Mouse (Mus musculus): ENCODE measurements around the gene Irgm1. TPM values are rescaled to one million over a fixed set of nuclear protein-coding genes. Genes with fewer than 3 reads are reported as not detected.
"Not testable (repeated sequence)": the region's sequence is repeated elsewhere in the genome, so short reads cannot be mapped to it uniquely, and the experiment has no call there.

Gene Irgm1
- polyA plus RNA-seq, 1 experiment = 12.7 TPM

DNA sequence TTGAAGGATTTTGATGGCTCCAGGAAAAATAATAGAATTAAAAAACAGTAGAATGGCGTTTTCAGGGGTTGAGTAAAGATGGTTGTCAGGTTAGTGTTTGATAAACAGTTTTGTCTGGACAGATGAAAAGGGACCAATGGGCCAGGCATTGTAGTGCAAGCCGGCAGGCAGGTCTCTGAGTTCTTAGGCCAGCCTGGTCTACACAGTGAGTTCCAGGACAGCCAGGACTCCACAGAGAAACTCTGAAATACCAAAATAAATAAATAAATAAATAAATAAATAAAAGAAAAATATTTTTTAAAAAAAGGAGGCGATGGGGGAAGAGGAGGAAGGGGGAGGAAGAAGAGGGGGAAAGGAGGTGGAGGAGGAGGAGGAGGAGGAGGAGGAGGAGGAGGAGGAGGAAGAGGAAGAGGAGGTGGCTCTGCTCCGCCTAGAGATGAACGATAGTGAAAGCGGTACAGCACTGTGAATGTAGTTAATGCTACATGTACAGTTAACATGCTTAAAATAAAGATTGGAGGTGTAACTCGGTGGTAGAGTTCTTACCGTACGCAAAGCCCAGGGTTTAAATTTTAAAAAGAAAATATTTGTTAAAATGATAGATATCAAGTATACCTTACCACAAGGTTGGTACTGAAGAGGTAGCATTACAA lies 38.3 kb downstream of the Irgm1 start:
- no peak for DNase-seq (ENCODE audit: low read depth)

DNA sequence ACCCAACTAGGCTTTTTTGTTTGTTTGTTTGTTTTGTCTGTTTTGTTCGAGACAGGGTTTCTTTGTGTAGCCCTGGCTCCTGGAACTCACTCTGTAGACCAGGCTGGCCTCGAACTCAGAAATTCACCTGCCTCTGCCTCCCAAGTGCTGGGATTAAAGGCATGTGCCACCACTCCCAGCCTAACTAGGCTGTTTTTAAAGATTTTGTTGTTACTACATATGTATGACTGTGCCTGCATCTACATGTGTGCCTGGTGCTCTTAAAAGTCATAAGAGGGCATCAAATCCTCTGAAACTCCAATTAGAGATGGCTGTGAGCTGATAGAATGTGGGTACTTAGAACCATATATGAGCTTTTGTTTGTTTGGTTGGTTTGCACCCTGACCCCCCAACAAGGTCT lies 40.2 kb downstream of the Irgm1 start:
- no peak for DNase-seq (ENCODE audit: low read depth)

DNA sequence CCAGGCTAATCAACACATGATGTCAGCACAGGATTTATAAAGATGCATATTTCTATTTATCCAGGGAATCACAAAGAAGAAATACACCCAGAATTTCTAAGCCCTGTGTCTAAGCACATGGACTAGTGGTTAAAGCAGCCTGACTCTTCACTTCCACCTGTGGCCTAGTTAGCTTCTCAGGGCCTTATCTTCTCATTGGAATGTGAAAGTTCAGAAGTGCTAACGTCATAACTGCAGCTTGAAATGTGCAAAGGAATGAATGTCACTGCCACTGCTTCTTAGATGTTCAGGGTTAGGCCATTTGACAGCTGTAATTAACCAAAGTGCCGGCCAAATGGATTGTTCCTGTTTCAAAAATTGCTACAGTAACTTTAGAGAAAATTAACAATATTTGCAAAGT lies 41.2 kb downstream of the Irgm1 start:
- no peak for DNase-seq (ENCODE audit: low read depth)

DNA sequence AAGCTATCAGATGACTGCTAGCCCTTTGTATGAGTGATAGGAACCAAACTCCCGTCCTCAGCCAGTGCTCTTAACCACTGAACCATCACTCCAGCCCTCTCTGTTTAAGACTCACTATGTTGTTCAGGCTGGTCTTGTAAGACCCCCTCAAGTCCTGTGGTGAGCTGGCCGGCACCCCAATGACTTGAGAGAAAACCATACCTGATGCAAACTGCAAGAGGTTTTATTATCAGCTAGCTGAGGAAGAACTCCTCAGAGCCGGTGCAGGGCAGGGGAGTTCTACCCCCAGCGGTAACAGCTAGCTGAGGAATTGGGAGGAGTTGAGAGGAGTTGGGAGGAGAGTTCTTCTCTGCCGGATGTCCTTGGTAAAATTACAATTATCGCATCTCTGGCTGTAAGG lies 43.6 kb downstream of the Irgm1 start:
- DNase-seq (ENCODE audit: low read depth) = no peak

DNA sequence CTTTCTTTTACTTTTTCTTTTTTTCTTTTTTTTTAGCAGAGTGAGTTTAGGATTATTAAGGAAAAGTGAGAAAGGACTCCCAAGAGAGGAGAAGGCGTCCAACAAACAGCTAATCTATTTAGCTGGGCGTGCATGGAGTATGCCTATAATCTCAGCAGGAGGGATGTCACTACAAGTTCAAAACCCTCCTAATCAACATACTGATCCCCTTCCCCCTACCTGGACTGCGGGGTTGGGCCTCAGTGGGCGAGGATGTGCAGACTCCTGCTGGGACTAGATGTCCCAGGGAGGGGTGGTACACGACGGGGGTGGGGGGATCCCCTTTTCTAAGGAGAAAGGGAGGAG lies 44.8 kb downstream of the Irgm1 start:
- no peak for DNase-seq (ENCODE audit: low read depth)

DNA sequence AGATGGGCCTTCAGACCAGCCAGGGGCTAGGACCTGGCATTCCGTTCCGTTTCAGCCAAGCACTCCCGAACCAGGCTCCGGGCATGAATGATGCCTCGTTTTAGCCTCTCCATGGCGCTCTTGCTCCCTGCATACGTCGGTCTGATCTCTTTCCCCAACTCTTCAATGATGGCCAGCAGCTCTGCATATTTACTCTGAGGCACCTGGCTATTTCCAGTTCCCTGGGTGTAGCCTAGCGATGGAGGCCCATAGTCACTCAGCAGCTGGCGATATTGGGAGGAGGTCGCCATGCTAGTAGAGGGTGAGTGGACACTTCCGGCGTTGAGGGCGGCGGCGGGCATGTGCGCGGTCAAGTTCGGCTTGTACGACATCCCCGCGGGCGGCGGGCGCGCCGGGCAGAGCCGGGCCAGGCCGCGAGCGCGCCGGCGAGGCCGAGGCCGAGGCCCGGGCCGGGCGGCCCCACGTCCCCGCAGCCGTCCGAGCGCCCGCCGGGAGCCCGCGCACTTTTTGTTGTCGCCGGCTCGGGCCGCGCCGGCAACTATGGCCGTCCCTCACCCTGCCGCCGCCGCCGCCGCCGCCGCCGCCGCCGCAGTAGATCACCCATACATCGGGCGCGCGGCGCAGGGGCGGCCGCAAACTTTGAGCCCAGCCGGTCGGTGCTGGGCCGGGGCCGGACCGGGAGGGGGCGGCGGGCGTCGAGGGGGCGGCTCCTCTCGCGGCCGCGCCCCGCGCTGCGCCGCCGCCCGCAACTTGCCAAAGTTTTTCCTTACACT lies 45.3 kb downstream of the Irgm1 start, which contains the start of the genes Trim7 and Gm12184:
Gene Trim7, plus strand, starts transcription at position 162 of the 773 bp plus-strand sequence.
Gene Gm12184, minus strand, starts transcription at position 677 of the 773 bp plus-strand sequence.
- DNase-seq (ENCODE audit: low read depth) = not testable (repeated sequence)

DNA sequence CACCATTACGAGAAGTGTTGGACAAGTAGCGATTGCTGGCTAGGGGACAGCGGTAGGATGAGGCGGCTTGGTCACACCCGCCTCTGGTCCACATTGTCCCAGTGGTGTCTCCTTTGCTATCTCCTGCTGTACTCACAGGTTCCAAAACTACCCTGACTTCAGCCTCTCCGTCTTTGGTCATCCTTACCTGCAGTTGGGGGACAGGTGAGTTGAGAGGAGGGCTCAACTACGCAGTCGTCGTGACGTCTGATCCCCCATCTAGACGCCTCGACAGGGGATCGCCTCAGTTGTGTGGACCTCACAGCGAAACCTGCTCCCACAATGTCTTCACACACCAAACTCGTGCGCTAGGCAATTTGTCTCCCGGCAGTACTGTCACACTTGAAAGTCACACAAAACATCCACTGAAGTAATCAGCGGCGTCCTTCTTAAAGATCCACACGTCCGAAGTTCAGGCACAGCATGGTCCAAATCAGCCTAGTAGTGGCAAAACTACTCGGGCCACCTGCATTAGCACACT lies 47.1 kb downstream of the Irgm1 start:
- no peak for DNase-seq (ENCODE audit: low read depth)

DNA sequence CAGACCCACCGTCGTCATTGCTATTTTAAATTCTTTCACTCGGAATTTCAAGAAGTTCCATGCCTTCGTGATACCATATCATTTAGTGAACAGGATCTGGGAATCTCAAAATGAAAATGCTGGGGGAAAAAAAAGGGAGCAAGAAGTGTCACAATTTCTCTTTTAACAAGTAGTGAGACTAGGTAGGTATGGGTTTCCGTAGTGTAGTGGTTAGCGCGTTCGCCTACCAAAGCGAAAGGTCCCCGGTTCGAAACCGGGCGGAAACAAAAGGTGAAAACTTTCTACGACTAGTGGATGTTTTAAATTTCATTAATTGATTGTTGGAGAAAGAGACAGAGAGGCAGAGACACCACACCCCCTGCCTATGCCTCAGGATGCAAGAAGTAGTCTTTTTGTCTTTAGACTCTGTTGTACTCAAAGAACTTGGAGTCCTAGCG lies 47.9 kb downstream of the Irgm1 start:
- DNase-seq (ENCODE audit: low read depth) = no peak

DNA sequence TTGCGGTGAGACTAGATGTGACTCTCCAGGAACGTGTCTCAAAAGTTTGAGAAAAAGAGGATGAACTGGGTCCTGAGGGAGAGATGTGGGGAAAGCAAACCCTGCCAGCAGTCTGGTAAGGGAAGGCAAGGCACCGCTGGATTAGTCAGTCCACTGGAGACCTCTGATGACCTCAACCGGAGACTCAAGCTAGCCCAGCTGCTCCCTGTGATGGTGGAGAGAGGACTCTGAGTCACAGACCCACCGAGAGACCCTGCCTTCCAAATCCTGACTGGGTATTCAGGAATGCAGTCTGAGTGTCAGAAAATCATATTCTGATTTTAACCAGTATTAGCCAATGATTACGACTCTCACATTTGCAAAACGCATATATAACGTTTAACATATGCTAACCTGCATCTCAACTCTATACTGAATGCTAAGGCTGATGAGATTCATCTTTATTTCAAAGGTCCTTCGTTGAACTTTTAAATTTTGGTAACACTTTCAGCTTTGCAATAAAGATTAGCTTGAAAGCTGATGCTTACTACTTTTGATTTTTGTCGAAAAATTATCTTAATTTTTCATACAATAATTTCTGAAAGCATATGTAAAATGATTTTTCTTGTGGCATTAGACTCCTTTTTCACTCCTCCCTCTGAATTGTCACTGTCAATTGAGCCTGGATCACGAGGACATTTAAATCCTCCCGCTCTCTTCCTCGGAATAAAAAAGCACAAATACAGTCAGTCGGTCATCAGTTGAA lies 48.5 kb downstream of the Irgm1 start:
- DNase-seq (ENCODE audit: low read depth) = no peak

DNA sequence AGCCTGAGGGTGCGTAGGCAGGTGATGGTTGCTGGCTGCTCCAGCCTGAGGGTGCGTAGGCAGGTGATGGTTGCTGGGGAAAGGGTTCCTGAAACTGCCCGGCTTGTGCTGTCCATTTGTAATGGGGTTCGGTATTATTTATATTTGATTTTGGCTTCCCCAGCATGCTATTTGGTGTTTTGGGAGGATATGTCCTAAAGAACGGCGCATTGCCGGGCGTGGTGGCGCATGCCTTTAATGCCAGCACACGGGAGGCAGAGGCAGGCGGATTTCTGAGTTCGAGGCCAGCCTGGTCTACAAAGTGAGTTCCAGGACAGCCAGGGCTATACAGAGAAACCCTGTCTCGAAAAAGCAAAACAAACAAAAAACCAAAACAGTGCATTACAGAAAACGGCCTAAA lies 50.2 kb downstream of the Irgm1 start:
- not testable (repeated sequence) for DNase-seq (ENCODE audit: low read depth)

DNA sequence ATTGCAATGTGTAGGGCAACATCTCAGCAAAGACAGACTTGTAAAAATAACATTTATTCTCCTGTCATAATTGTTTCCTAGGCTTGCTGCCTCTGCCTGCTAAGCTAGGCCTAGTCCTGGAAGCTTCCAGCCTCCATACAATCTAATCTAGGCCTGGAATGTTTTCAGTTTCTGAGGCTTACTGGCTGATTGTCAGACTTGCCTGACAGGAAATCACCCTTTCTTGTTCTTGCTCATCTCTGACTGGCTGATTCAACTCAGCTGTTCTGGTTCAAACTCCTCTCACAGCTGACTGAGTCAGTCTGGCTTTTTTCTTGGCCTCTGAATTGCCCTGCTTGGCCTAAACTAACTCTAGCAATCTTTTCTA lies 51.2 kb downstream of the Irgm1 start:
- DNase-seq (ENCODE audit: low read depth) = no peak

DNA sequence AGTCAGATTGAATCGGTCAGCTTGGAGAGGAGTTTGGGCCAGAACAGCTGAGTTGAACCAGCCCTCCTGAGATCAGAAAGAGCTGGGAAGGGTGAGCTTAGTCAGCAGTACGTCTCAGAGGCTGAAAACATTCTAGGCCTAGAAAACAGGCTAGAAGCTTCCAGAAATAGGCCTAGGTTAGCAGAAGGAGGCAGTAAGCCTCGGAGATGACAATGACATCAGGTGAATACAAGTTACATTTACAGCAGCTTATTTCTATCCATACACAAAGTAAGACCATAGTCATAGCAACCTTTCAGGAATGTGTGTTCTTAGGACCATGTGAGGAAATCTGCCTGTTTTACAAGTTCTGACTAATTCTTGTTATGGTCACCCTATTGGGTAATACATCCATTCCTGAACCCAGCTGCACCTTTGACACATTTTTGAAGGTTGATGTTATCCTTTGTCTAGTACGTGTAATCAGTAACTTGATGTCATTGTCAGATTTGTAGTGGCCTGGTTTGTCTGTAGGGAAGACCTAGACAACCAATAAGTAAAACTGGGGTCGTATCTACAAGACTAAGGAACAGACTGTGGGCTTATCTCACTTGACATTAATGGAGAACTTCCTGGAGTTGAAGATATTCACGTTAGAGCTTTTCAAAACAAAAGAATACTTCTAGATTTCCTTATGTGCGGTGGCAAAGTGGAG lies 51.7 kb downstream of the Irgm1 start:
- no peak for DNase-seq (ENCODE audit: low read depth)

DNA sequence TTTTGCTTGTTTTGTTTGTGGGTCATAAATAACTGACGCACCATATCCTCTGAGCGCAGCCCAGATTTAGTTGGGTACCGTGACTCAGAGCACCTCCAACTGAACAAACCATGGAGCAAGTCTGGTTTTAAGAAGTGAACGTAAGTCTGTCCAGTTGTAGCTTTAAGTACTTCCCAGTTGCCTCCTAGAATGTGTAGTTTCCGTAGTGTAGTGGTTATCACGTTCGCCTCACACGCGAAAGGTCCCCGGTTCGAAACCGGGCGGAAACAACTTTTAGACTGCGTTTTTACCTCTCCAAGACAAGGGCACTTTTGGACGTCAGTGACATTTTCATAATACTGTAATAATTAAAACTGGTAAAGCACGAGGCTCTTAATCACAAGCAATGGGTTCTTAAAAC lies 53.1 kb downstream of the Irgm1 start:
- DNase-seq (ENCODE audit: low read depth) = no peak

DNA sequence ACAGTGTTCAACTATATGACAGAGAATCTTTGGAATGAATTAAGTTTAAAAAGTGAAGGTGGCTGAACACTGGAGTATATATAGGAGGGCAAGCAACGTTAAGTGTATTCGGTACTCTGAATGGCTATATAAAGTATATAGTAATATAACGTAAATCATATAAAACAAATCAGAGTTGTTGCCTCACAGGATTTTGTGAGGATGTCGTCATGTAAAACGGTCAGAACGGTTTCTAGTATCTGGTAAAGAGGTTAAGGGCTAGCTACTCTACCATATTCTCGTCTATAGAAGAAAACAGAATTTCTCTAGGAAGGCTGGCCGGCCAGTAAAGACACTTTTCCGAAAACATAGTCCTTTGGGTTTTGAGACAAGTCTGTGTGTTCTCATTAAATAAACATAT lies 53.7 kb downstream of the Irgm1 start:
- DNase-seq (ENCODE audit: low read depth) = no peak

DNA sequence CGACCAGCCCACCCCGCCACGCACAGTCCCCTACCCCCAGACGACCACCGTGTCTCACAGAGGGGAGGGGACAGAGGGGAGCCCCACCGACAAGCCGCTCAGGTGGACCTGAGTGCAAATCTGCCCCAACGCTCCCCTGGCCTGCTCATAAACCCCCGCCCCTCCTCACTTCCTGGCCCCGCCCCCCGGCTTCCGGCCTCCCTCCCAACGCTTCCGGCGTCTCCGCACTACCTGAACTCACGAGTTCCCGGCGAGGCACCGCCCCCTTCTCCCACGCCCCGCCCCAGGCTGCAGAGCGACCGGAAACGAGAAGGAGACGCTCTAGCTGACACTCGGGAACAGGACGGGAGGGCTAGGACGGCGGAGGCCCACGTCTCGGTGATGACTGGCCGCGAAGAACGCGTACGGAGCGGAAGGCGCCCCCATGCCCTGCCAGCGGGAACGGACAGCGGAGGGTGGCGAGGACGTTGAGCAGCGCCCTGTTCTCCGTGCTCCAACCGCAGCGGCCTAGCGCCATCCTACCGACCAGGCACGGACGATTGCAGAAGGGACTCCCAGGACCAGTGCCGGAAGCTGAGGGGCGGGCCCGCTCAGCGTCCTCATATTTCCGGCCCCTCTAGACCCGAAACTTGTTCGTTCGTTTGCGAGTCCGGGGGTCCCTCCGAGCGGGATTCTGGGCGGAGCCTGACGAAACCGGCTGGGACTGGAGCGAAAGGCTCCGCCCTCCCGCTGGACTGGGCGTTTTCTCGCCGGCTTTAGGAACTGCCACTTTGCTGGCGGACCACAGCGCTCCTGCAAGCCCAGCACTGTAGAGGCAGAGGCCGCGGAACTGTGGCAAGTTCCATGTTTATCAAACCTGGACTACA lies 54.5 kb downstream of the Irgm1 start, which contains the start of gene Trim41:
Gene Trim41, minus strand, starts transcription at position 554 of the 866 bp plus-strand sequence.
- no peak for DNase-seq (ENCODE audit: low read depth)

DNA sequence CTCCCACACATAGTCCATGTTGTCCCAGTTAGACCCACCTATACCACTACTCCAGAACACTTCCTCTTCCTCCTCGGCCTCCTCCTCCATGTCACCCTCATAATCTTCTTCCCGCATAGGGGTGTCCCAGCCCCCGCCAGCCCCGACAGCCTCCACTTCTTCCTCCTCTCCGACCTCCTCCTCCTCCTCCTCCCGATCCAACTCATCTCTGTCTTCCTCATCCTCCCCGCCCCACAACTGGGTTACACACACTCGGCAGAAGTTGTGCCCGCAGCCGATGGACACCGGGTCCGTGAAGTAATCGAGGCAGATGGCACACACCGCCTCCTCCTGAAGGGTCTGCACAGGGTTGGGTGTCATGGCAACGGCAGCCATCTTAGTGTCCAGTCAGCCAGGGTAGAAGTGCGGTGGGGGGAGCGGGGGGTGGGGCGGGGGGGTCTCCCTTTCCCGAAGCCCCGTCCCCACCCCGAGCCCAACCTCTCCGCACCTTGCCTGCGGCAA lies 55.2 kb downstream of the Irgm1 start:
- no peak for DNase-seq (ENCODE audit: low read depth)

DNA sequence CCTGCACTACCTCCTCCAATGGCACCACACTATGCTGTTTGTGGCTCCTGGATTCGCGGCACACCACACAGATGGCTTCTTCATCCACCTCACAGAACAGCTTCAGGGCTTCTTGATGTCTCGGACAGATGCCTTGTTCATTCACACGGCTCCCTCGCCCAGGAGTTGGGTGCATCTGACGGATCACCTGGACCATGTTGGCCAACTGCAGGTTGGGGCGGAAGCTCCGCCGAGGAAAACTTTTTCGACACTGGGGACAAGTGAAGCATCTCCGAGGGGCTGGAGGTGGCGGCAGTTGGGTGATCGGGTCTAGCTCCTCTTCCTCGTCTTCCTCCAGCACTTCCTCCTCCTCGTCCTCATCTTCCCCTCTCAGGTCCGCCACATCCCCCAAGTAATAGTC lies 55.6 kb downstream of the Irgm1 start:
- no peak for DNase-seq (ENCODE audit: low read depth)

DNA sequence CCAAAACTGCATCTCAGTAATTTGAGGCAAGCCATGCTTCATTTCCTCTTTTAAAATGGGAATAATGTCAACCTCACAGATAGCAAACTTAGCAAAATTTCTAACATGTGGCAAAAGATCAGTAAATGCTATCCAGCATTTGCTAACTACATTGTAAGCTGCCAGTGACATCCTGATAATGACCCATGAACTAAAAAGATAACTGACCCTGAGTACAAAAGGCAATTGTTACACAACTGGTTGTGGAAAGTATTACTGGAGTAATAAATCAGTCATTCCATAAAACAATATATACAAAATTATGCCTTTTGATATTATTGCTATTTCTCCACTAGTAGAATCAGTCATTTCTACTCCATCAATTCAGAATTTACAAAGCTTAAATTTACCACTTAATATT lies 57.7 kb downstream of the Irgm1 start:
- DNase-seq (ENCODE audit: low read depth) = no peak

All from gonadal fat pad, adult 2 months (tissue).